Mouse (Mus musculus) megakaryocyte, adult 5-6 weeks (primary cell): ENCODE data around the gene Chp1. TPM values are rescaled to one million over a fixed set of nuclear protein-coding genes. Genes with fewer than 3 reads are reported as not detected.

ENCODE experiments used
- ATAC-seq: 2 replicates; pipeline ENCODE4 v1.8.0; 2016; ENCODE audit warnings: mild to moderate bottlenecking, inconsistent platforms; ENCODE audit not compliant: poor library complexity, severe bottlenecking
- total RNA-seq, 2 experiments: library from RNA; stranded (forward) in 1 of 2; stranded (reverse) in 1 of 2; fragments of 153-499, 151-499 nt in 1 of 2; fragments of 221-1000, 200-1000 nt in 1 of 2; gene quantifications; 2 replicates each; pipeline versions ENCODE4 v1.2.3 to v1.2.4; 2015 to 2017

Gene Chp1
- total RNA-seq (2015): 90.6 and 99.8 TPM in 2 replicates
- total RNA-seq (2017): 94.3 and 133 TPM in 2 replicates

DNA sequence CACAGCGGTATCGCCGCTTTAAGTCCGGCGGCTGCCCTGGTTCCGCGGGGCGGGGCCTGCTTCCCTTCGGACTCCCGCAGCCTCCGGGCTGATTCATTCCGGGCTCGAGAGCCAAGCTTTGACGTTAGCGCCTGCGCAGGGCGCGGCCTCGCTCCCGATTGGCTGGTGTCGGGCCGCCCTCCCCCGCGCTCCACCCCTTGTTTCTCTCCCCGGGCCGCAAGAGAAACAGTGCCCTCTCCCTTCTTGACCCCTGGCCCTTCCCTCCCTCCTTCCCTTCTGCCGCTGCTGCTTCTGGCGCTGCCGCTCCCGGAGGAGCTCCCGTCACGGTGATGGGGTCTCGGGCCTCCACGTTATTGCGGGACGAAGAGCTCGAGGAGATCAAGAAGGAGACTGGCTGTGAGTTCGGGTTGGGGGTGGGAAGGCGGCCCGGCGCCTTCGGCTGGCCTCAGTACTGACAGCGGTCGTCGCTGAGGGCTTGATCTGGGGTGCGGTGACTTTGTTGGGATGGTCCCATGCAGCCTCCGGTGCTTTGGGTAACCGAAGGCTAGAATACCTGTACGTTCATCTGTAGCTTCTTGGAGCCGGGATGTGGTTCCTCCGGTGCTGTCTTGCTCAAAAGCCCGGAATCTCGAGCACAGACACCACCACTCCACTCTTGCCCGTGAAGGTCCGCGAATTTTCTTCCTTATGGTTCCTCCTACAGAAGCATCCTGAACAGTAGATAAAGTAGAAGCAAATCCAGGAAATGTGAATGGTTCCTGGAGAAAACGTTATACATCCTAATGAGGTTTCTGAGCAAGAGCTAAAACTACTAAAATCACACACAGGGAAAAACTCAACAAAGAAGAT is at the start of gene Chp1, which contains the start of gene Exd1:
Gene Chp1, plus strand, starts transcription at position 176 of the 849 bp plus-strand sequence.
Gene Exd1, minus strand, starts transcription at position 106 of the 849 bp plus-strand sequence.
- ATAC-seq: peak; percentile 89

DNA sequence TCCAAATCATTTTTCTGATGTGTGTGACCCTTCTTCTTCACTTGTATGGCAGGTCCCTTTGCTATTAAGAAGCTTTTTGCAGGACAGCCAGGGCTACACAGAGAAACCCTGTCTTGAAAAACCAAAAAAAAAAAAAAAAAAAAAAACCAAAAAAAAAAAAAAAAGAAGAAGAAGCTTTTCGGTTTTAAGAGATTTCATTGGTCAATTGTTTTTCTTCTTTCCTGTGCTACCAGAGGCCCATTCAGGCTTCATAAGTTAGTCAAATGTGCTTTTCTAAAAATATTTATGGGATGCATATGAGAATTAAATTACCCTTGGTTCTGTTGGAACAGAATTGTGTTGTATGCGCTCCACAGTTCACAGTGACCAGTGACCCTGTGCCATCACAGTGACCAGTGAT is 48.6 kb upstream of the Chp1 start:
- ATAC-seq: no peak

DNA sequence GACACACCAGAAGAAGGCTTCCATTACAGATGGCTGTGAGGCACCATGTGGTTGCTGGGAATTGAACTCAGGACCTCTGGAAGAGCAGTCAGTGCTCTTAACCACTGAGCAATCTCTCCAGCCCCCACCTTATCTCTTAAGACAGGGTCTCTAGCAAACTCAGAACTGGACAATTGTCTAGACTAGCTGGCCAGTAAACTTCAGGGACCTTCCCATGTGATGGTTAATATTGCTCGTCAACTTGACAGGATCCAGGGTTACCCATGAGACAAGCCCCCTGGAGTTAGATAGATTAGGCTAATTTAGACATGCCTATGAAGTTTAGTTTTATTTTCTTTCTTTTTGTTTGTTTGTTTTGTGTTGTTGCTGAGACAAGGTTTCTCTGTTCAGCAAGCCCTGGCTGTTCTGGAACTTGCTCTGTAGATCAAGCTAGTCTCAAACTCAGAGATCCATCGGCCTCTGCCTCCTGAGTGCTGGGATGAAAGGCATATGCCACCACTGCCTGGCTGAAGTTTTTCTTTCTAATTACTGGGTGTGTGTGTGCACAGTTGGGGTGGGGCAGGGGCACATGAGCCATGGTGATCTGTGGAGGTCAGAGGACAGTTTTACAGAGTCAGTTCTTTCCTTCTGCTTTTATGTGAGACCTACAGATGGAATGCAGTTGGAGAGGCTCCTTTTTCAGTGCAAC is 46.4 kb upstream of the Chp1 start:
- no peak for ATAC-seq

DNA sequence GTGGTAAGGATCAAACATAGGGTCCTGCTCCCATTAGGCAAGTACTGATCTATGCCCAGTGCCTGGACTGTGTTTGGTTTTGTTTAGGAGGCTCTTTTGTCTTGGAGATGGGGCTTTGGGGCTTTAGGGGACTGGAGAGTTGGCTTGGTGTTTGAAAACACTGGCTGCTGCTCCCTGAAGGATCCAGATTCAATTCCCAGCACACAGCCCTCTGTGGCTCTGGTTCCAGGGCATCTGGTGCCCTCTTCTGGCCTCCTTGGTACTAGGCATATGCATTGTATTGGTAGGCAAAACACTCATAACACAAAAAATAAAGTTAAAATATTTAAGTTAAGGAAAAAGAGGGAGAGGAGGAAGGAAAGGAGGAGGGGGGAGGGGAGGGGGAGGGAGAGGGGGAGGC is 40.4 kb upstream of the Chp1 start:
- ATAC-seq: no peak

DNA sequence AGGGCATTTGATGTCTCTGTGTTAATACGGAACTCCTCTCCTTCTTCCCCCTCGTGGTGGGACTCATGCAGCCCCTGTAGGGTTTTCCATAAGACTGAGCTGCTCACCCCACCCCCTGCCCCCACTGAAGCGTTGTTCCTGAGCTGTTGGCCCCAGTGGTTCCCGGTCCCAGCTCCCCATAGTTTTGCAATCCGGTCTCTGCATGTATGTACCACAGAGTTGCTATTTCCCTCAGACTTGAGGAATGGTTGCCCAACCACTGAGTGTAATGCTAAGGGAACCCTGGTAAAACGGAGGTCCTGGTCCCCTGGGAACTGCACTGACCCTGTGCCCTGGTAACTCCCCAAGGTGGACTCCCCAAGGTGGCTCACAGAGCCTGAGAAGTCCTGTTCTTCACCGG is 39.0 kb upstream of the Chp1 start:
- ATAC-seq: 0 out of 2 replicates have a peak, but pooled peaks have one; percentile 7

DNA sequence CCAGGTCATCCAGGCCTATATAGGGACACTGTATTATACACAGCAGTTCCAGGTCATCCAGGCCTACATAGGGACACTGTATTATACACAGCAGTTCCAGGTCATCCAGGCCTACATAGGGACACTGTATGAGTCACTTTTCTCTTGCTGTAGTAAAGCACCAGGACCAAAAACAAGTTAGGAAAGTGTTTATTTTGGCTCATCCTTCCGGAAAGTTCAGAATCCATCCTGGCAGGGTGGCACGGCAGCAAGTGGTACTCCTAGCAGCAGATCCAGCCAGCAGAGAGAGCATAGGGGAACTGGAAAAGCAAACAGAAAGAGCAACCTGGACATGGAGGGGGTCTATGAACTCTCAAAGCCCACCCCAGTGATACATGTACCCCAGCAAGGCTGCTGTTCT is 36.6 kb upstream of the Chp1 start:
- no peak for ATAC-seq

DNA sequence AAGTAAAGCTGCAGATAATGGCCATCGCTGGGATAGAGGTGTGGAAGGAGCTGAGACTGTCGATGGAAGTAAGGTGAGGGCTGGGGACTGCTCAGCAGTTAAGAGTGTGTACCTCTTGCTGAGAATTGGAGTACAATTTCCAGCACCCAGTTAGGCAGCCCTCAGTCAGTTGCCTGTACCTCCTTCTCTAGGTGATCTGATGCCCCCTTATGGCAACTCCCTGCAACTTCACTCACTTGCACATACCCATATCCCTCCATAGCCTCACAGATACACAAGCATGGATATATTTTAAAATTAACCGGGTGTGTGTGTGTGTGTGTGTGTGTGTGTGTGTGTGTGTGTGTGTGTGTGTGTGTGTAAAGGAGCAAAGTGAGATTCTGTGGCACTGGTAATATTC is 35.2 kb upstream of the Chp1 start:
- peak; percentile 48; the same call in 1 of the 2 replicates for ATAC-seq

DNA sequence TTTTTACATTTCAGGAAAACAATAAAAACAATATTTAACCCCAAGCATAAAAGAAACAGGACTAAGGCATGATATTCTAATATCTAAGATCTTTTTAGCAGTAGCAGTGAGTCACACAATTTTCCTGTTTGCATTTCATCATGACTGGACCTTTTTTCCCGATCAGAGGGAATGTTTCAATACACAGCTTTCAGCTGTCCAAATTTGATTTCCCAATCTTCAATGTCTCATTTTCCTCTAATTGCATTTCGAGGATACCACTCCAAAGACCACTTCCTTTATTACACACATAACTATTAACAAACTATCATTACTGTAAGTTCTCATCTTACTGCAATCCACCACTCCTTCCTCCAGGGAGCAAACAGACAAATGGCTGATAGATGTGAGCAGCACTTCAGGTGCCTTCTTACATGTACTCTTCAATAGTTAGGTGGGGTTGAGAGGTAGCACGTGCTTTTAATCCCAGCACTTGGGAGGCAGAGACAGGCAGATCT is 33.4 kb upstream of the Chp1 start:
- ATAC-seq: peak; percentile 49

DNA sequence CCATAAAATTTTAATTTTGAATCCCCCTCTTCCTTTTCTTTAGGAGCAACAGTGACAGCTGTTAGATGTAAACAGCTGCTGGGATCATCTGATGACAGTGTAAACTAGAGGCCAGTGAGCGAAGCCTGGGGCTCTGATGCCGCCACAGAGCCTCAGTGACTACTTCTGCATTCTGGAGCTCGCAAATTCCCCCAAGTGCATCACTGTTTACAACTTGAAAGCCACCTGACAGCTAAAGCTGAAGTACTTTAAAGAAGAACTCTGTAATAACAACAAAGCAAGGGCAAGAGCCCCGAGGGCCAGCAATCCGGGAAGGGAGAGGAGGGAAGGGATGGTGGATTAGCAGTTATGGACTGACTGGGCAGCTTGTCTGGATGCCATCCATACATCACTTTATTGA is 30.7 kb upstream of the Chp1 start:
- no peak for ATAC-seq

DNA sequence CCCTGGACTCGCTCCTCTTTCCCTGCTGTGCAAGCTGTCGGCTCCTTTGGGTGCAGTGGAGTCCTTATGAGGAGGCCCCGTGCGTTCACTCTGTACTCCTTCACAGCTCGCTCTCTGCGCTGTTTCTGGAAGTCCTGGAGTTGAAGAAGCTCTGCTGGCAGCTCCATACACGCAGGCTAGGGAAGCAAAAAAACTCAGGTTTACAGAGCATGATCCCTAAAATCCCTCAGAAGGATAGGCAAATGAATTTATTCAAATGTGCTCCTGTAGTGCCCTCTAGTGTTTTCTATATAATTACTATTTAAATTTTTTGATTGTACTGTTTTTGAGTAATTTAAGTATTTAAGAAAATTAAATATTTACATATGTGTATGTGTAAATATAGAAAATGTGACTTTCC is 26.9 kb upstream of the Chp1 start:
- no peak for ATAC-seq

DNA sequence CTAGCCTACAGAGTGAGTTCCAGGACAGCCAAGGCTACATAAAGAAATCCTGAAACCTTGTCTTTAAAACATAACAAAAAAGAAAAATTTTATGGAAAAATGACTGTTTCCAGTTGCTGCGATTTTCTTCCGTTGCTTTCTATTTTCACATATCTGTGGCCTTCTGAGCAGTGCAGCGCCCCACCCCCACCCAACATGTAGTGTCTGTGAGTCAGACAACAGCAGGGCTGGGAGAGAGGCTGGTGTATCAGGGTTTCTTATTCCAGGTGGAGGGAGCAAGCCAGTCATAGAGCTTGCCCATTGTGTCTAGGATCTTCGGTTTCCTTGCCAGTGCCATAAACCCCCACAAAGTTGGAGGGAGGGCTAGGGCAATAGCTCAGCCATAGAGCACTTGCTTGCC is 23.7 kb upstream of the Chp1 start:
- ATAC-seq: no peak

DNA sequence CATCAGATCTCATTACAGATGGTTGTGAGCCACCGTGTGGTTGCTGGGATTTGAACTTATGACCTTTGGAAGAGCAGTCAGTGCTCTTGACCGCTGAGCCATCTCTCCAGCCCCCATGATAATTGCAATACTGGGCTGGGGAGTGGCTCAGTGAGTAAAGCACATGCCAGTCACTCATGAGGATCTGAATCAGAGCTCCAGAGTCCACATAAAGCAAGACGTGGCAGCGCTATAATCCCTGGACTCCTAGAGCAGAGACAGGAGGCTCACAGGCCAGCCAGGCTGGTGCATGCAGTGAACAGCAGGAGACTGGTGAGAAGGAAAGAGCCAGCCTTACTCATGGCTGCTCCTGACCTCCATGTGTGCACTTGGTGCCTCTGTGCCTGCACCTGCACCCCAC is 22.1 kb upstream of the Chp1 start:
- ATAC-seq: no peak

DNA sequence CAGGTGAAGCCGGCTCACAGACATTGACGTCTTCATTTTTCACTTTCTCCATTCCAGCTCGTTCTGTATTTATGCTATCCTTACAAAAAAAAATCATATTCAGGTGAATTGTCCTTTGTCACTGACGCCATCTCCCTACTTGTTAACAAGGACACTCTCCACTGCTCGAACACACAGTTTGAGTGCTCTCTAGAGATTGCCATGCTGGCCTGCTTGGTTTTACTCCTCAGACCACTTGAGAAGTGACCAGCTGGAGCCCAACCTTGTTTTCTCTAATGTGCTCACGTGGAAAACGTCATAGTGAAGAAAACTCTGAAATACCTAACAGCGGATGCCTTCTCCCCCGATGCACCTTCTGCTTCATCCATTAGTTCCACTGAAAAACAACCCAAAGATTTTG is 8.7 kb upstream of the Chp1 start:
- no peak for ATAC-seq

DNA sequence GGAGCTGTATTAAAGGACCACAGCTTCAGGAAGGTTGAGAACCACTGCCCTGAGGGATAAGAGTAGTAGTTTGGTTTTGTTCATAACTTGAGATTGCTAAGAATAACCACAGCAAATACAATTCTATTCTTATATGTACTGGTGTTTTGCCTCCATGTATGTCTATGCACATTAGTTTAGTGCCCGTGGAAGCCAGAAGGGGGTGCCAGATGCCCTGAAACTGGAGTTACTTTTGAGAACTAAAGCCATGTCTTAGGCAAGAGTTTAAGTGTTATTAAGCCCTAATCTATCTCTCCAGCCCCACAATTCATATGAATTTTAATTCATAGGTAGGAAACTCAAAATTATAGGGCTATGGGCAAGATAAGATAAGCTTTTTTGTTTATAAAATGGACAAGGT is 5.4 kb upstream of the Chp1 start:
- ATAC-seq: peak; percentile 65

DNA sequence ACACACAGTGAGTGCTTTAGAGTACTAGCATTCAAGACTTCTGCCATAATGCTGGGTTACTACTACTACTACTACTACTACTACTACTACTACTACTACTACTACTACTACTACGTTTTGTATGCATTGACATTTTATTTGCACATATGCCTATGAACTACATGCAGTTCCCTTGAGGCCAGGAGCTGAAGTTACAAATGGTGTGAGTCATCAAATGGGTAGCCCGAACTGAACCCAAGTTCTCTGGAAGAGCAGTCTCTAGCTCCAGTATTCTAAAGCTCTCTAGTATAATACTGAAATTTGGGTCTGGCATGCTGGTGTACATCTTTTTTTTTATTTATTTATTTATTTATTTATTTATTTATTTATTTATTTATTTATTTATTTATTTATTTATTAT is 3.8 kb upstream of the Chp1 start:
- no peak for ATAC-seq

DNA sequence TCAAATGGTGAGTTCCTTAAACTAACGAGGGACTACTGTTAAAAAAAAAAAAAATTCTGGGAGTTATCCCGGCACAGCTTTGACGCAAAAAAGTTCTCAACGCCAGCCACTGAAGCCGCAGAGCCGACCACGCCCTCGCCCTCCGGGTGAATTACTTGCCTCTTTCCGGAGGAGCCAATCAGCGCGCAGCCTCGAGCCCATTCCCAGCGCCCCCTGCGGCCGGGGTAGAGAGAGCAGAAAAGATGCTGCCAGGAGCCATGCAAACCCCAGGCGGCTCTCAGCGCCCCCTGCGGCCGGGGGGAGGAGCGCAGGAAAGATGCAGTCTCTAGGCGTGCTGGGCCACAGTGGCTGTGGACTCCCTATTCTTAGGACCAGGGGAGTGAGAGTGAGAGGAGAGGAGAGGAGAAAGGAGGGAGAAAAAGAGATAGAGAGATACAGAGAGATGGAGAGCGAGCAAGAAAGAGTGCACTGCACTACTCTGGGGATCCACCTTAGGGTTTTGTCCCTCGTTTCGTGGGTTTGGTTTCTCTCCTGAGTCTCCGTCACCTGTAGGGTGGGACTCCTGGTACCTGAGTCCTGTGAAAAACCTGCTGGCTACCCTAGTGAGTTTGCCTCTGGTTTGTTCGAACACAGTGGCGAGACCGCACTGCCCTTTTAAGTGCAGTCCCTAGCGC is 512 bp upstream of the Chp1 start:
- peak; percentile 81 for ATAC-seq

DNA sequence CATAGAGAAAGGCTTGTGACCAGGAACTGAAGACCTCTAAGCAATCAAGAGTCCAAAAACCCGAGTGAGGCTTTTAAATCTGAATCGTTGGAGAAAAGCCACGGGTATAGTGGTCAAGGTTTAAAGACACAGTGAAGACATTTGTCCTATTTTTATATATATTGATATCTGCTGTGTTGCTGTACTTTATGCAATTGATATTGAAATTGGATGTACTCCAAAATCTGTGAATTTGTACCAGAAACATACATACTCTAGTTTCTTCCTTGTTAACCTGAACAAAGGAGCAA is 819 bp downstream of the Chp1 start:
- ATAC-seq: no peak

DNA sequence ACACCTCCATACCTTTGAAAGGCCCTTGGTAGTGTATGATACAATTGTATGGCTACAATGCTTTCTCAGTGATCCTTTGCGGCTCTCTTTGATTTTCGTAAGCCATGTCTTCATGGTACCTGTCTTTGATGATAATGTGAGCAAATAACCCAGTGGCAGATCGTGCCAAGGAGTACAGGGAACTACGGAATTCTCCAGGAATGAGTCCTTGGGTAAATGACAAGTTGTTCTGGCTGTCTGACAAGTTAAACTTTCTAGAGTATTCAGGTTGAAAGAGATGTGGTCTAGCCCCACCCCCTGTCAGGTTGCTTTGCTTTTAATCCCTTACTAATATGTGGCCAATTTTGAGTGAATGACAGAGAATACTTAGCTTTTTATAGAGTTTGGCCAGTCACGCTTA is 1.2 kb downstream of the Chp1 start:
- no peak for ATAC-seq

DNA sequence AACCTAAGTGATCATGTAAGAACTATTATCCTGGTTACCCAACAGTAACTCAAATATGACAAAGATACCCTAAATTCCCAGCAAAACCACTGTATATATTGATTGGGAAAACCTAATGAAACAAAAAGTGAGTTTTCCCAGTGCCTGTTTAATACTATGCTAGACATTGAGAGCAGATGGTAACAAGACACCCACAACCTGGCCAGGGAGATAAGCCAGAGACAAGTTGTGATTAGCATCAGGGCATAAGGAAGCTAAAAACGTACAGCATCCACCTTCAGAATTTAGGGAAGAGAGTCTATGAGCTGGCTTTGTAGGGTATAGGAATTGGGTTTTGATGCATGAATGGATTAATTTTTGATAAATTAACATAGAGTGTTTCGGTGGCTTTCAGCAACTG is 2.2 kb downstream of the Chp1 start:
- ATAC-seq: no peak

DNA sequence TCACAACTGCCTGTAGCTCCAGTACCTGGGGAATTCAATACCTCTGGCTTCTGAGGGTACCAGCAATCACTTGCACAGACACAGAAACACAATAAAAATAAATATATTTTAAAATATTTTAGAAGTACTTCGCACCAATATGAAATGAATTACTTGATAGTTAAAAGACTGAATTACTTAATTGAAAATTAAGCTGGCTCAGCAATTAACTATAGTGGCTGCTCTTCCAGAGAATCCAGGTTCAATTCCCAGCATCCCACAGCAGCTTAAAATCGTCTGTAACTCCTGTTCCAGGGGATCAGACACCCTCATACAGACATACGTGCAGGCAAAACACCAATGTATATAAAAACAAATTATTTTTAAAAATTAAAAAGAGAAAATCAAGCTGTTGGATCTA is 10.5 kb downstream of the Chp1 start:
- ATAC-seq: no peak

DNA sequence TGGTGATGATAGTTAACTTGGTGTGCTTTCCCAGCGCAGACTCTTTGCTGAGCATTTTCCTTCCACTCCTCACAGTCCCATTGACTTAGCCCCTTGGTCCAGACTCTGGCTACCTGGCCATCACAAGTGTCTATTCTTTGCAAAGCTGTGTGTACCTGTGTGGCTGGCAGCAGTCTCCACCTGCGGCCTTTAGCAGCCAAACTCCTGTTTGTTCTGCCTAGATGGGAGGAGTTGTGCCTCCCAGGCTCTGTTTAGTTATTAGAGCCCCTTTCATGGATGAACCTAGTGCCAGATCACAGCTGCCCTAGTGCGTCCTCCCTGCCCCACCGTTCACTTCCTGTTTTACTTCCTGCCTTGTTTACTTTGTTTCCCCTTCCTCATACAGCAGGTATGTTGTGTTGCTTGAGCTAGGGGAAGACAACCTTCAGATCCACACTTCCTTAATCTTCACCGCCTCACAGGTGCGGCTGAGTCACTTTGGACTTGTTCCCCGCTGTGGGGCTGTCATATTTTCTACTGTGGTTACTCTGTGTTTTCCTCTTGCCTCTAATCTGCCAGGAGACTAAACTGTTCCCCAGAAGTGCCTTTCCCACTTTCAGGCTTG is 11.3 kb downstream of the Chp1 start:
- ATAC-seq: peak; percentile 98
